Mouse (Mus musculus) CH12.LX (cell line): ENCODE measurements around the gene Clcf1. TPM values are rescaled to one million over a fixed set of nuclear protein-coding genes. Genes with fewer than 3 reads are reported as not detected.
A peak's percentile ranks its signal among the peaks of the same experiment; 100 is the strongest.

Experiments
- DNase-seq: peaks from one replicate; pipeline ENCODE4 v3.0.0-alpha.2; 2013; ENCODE audit errors: extremely low read depth
- H3K27ac ChIP-seq: 2 replicates; pipeline ENCODE4 v1.5.1; 2012; ENCODE audit warnings: low read depth, mild to moderate bottlenecking, control low read depth, moderate library complexity; ENCODE audit not compliant: insufficient read depth
- H3K27me3 ChIP-seq: replicated peaks from 2 replicates; pipeline ENCODE3; 2012; ENCODE audit warnings: inconsistent platforms
- H3K36me3 ChIP-seq, 2 experiments: replicated peaks in 1 of 2; 2 replicates each; pipeline versions ENCODE3 to v1.6.1; 2012; ENCODE audit warnings: inconsistent platforms in 1 of 2, low read length in 1 of 2, mild to moderate bottlenecking in 1 of 2, mixed read lengths in 1 of 2, moderate library complexity in 1 of 2; ENCODE audit not compliant: control insufficient read depth in 1 of 2, insufficient read depth in 1 of 2
- H3K4me1 ChIP-seq, 2 experiments: 2 replicates each; pipeline ENCODE4 v1.6.1; 2012; ENCODE audit warnings: inconsistent platforms in 1 of 2, moderate library complexity in 1 of 2; ENCODE audit not compliant: insufficient read depth in 2 of 2, control insufficient read depth in 1 of 2
- H3K4me2 ChIP-seq: 2 replicates; pipeline ENCODE4 v1.6.1; 2012; ENCODE audit warnings: low read depth, mild to moderate bottlenecking, control low read depth; ENCODE audit not compliant: poor library complexity, insufficient read depth, severe bottlenecking
- H3K4me3 ChIP-seq, 3 experiments: fragments of 150-350 bp in 1 of 3; sonication (generic) in 1 of 3; replicated peaks in 1 of 3; 2 replicates each; pipeline versions ENCODE3 to v1.5.1; 2011 to 2012; ENCODE audit warnings: low read depth in 2 of 3, low read length in 2 of 3, mild to moderate bottlenecking in 2 of 3, moderate library complexity in 2 of 3, control low read depth in 1 of 3, improper control_type of control experiment in 1 of 3, inconsistent platforms in 1 of 3, mixed read lengths in 1 of 3; ENCODE audit not compliant: poor library complexity in 1 of 3
- H3K79me2 ChIP-seq: replicated peaks from 2 replicates; pipeline ENCODE4 v1.6.1; 2012; ENCODE audit warnings: mild to moderate bottlenecking, moderate library complexity; ENCODE audit not compliant: control insufficient read depth, poor library complexity, insufficient read depth, severe bottlenecking; ENCODE audit errors: extremely low read depth
- H3K9ac ChIP-seq: 2 replicates; pipeline ENCODE4 v1.6.1; 2012; ENCODE audit warnings: low read depth, mild to moderate bottlenecking, control low read depth, moderate library complexity; ENCODE audit not compliant: insufficient read depth
- H3K9me3 ChIP-seq: replicated peaks from 2 replicates; pipeline ENCODE3; 2012; ENCODE audit warnings: low read length, inconsistent platforms, mixed read lengths
- CHD1 ChIP-seq: IDR thresholded peaks from 2 replicates; pipeline ENCODE4 v1.6.1; 2012; ENCODE audit warnings: low read depth, low read length, improper control_type of control experiment, inconsistent platforms
- CTCF ChIP-seq, 2 experiments: IDR thresholded peaks in 1 of 2; conservative IDR thresholded peaks in 1 of 2; 2 replicates each; pipeline ENCODE4 v1.5.1; 2011 to 2012; ENCODE audit warnings: low read depth in 2 of 2, low read length in 2 of 2, improper control_type of control experiment in 1 of 2, inconsistent platforms in 1 of 2, mild to moderate bottlenecking in 1 of 2, moderate library complexity in 1 of 2
- E2F4 ChIP-seq: IDR thresholded peaks from 2 replicates; pipeline ENCODE4 v1.6.1; 2011; ENCODE audit warnings: low read depth, low read length, improper control_type of control experiment; ENCODE audit not compliant: insufficient replicate concordance
- JUND ChIP-seq: conservative IDR thresholded peaks from 2 replicates; pipeline ENCODE4 v1.6.1; 2011; ENCODE audit warnings: low read depth, low read length, improper control_type of control experiment
- MAZ ChIP-seq: IDR thresholded peaks from 2 replicates; pipeline ENCODE4 v1.6.1; 2012; ENCODE audit warnings: low read depth, mild to moderate bottlenecking, inconsistent platforms, low read length, improper control_type of control experiment, moderate library complexity
- PAX5 ChIP-seq: IDR thresholded peaks from 2 replicates; pipeline ENCODE4 v1.6.1; 2012; ENCODE audit warnings: low read length, inconsistent platforms, mixed read lengths
- POLR2A ChIP-seq: IDR thresholded peaks from 2 replicates; pipeline ENCODE4 v1.6.1; 2011; ENCODE audit warnings: low read depth, mild to moderate bottlenecking, improper control_type of control experiment, low read length
- POLR2AphosphoS2 ChIP-seq: IDR thresholded peaks from 2 replicates; pipeline ENCODE4 v1.6.1; 2011; ENCODE audit warnings: low read depth, low read length, improper control_type of control experiment
- RAD21 ChIP-seq: IDR thresholded peaks from 2 replicates; pipeline ENCODE4 v1.6.1; 2011; ENCODE audit warnings: low read depth, mild to moderate bottlenecking, low read length, improper control_type of control experiment, moderate library complexity
- SMC3 ChIP-seq: IDR thresholded peaks from 2 replicates; pipeline ENCODE4 v1.6.1; 2011; ENCODE audit warnings: low read depth, low read length, improper control_type of control experiment
- USF2 ChIP-seq: conservative IDR thresholded peaks from 2 replicates; pipeline ENCODE4 v1.6.1; 2011; ENCODE audit warnings: low read depth, low read length, improper control_type of control experiment
- ZC3H11A ChIP-seq: IDR thresholded peaks from 2 replicates; pipeline ENCODE4 v1.6.1; 2012; ENCODE audit warnings: low read depth, mild to moderate bottlenecking, inconsistent platforms, low read length, improper control_type of control experiment
- ZNF384 ChIP-seq: IDR thresholded peaks from 2 replicates; pipeline ENCODE4 v1.6.1; 2012; ENCODE audit warnings: low read depth, low read length, improper control_type of control experiment, inconsistent platforms
- dilution Hi-C: fragments of 300-500 bp; cut with MboI; formaldehyde crosslinking; loops from 2 replicates; pipeline ENCODE4 v1.14.3; 2020; ENCODE audit warnings: low sequenced_read_pairs; ENCODE audit not compliant: extremely low pct_unique_long_range_greater_than_20kb, extremely low pct_ligation_motif_present
- in situ Hi-C: fragments of 300-500 bp; cut with MboI; formaldehyde crosslinking; loops from 3 replicates; pipeline ENCODE4 v1.14.3; 2019; ENCODE audit warnings: low sequenced_read_pairs, low pct_ligation_motif_present, low pct_unique_long_range_greater_than_20kb, mixed read lengths
- polyA plus RNA-seq: library from polyadenylated mRNA; unstranded; fragments of >175 nt; gene quantifications from 2 replicates; pipeline ENCODE4 v1.2.1, GENCODE M21; 2012; ENCODE audit warnings: low read depth; ENCODE audit not compliant: insufficient read length
- total RNA-seq, 2 experiments: library from RNA; depleted of rRNA; stranded (reverse); fragments of 300-350 nt in 1 of 2; fragments of >200 nt in 1 of 2; gene quantifications; 2 replicates each; pipeline ENCODE4 v1.2.3; 2012 to 2014

Gene Clcf1
- total and polyA plus RNA-seq, 3 experiments, result 0.09 to 1.0 (median 0.28) TPM

GRCm38 (mm10) chr19:4264171-4264780 is 50.2 kb downstream of the Clcf1 start:
- H3K27ac ChIP-seq, result no peak overlapping the region
- H3K4me2 ChIP-seq, result no peak overlapping the region
- no peaks in the 10 kb centered on the region for H3K27me3 ChIP-seq
- dilution Hi-C loops (no loop called here), in situ Hi-C loops (no loop called here)
- TF ChIP-seq CHD1 (no peak), ZNF384 (no peak), ZC3H11A (no peak), PAX5 (no peak), MAZ (no peak), JUND (no peak), RAD21 (no peak), E2F4 (no peak), POLR2AphosphoS2 (no peak), POLR2A (no peak)
- peaks cover 17 to 47% of the 10 kb centered on the region in 2 experiments for H3K4me1 ChIP-seq
- DNase-seq, result no peak
- H3K79me2 ChIP-seq, result no peaks in the 10 kb centered on the region
- no peak overlapping the region for H3K4me3 ChIP-seq
- peaks cover 55 to 72% of the 10 kb centered on the region in 2 experiments for H3K36me3 ChIP-seq
- no peaks in the 10 kb centered on the region for H3K9me3 ChIP-seq
- no peak overlapping the region for H3K9ac ChIP-seq

- Histone ChIP-seq H3K27ac (no peak overlapping the region), H3K27me3 (no peaks in the 10 kb centered on the region), H3K4me1 (peaks cover 14 to 30% of the 10 kb centered on the region in 2 experiments), H3K9ac (no peak overlapping the region), H3K9me3 (no peaks in the 10 kb centered on the region), H3K4me3 (no peak overlapping the region), H3K4me2 (no peak overlapping the region), H3K36me3 (peaks cover 72 to 89% of the 10 kb centered on the region in 2 experiments), H3K79me2 (no peaks in the 10 kb centered on the region)
- dilution Hi-C loops, result no loop called here
- DNase-seq, result no peak
- TF ChIP-seq USF2 (no peak), SMC3 (peak; percentile 51), RAD21 (peak; percentile 17), CTCF (conservative IDR thresholded peaks at IDR 0.05 in 1 of 2, IDR thresholded peaks at IDR 0.05 in 1 of 2; ENCODE audit: low read depth in 2 of 2, low read length in 2 of 2) (peak in 1 of 2 experiments; percentile 52; a peak in 2 of 4 replicates), POLR2A (peak; percentile 8; the same call in 1 of the 2 replicates)
- in situ Hi-C loops, result no loop called here
Measured at GRCm38 (mm10) chr19:4265956-4266355, 51.9 kb downstream of the Clcf1 start.
